Mouse (Mus musculus) forebrain, embryonic 16.5 days (tissue): ENCODE measurements around the gene Zfp526. TPM values are rescaled to one million over a fixed set of nuclear protein-coding genes. Genes with fewer than 3 reads are reported as not detected.

Experiments
- ATAC-seq: fragments of 200-750 bp; cut with Nextera tagmentation; 2 replicates; pipeline ENCODE4 v1.8.0; 2017; ENCODE audit warnings: mild to moderate bottlenecking, moderate library complexity
- H3K27ac ChIP-seq: fragments of 300-500 bp; sonication (generic); 2 replicates; pipeline ENCODE4 v1.5.1; 2014; ENCODE audit warnings: low read length, control low read depth
- H3K27me3 ChIP-seq: fragments of 300-500 bp; sonication (generic); replicated peaks from 2 replicates; pipeline ENCODE4 v1.6.1; 2014; ENCODE audit warnings: low read length; ENCODE audit not compliant: control insufficient read depth, insufficient read depth
- H3K36me3 ChIP-seq: fragments of 300-500 bp; sonication (generic); 2 replicates; pipeline ENCODE4 v1.6.1; 2014; ENCODE audit not compliant: control insufficient read depth, insufficient read depth
- H3K4me1 ChIP-seq: fragments of 300-500 bp; sonication (generic); replicated peaks from 2 replicates; pipeline ENCODE4 v1.6.1; 2014; ENCODE audit warnings: low read length; ENCODE audit not compliant: control insufficient read depth, insufficient read depth
- H3K4me2 ChIP-seq: fragments of 300-500 bp; sonication (generic); 2 replicates; pipeline ENCODE4 v1.6.1; 2014; ENCODE audit warnings: mild to moderate bottlenecking, low read length, control low read depth
- H3K4me3 ChIP-seq: fragments of 300-500 bp; sonication (generic); replicated peaks from 2 replicates; pipeline ENCODE4 v1.5.1; 2014; ENCODE audit warnings: mild to moderate bottlenecking, low read length, control low read depth
- H3K9ac ChIP-seq: fragments of 300-500 bp; sonication (generic); replicated peaks from 2 replicates; pipeline ENCODE4 v1.6.1; 2014; ENCODE audit warnings: low read depth, low read length, control low read depth
- H3K9me3 ChIP-seq: fragments of 300-500 bp; sonication (generic); 2 replicates; pipeline ENCODE4 v1.6.1; 2016; ENCODE audit warnings: low read length; ENCODE audit not compliant: control insufficient read depth
- WGBS: fragments of 180-500 bp; shearing (Covaris S2); extraction: QIAGEN DNeasy Blood & Tissue Kit; methylation state at CpG from one replicate; pipeline ENCODE4 v1.1.7; 2014; 5-methylcytosine and 5-hydroxymethylcytosine counted together
- polyA plus RNA-seq: library from polyadenylated mRNA; unstranded; fragments of >200 nt; fragmentation: Nextera tagmentation; extraction: Ambion mirVana; gene quantifications from 2 replicates; pipeline ENCODE4 v1.2.1, GENCODE M21; 2015

Gene Zfp526
- polyA plus RNA-seq, 1 experiment from 2014 or later = 1.8 TPM

DNA sequence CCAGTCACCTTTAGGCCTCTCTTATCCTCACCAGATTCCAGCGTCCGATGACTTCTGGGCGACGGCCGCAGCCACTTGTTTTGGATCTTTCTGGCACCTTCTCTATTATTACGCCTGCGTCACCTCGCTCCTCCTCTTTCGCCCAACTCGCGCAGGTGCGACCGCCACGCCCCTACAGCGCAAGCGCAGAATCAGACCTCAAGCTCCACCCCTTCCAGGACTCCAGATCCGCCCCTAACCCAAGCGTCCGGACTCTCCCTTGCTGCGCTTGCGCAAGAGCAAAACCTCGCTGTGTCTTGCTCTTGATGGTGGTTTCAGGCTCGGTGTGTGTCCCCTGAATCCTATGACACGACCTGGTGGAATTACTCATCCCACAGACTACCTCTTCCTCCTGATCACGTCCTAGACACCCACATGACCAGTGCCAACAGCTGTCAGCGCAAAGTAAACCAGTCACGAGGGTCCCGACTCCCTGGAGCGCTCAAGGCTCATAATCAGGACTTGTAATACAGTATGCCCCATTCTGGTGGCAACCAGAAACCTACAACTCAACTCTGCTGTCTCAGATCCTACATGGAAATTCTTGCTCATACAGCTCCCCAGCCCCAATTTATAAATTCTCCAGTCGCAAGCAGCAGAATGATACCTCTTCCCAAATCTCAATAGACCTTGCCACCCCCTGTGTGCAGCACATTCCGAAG lies 1.3 kb upstream of the Zfp526 start:
- Histone ChIP-seq H3K9me3 (no peaks in the 10 kb centered on the region), H3K27me3 (no peaks in the 10 kb centered on the region), H3K4me2 (peak overlapping the region; percentile 92), H3K4me1 (peaks cover 37% of the 10 kb centered on the region), H3K9ac (peak overlapping the region; percentile 72), H3K36me3 (0 out of 2 replicates have a peak, but pooled peaks cover 2% of the 10 kb centered on the region), H3K27ac (peak overlapping the region; percentile 66), H3K4me3 (peak overlapping the region; percentile 79)
- WGBS = 3% methylated on average over 31 of the region's 31 CpGs
- ATAC-seq = peak; percentile 61

GRCm38 (mm10) chr7:25220457-25221101 lies 646 bp upstream of the Zfp526 start, which contains the start of gene Dedd2:
Dedd2 (minus strand) TSS chr7:25220615.
- peak within 1 kb of the TSS; percentile 86 for H3K27ac ChIP-seq
- H3K4me3 ChIP-seq = peak within 1 kb of the TSS; percentile 79
- H3K9me3 ChIP-seq = no peaks in the 10 kb centered on the region
- H3K36me3 ChIP-seq = peaks cover 6% of the 10 kb centered on the region; the same call in 1 of the 2 replicates
- peaks cover 37% of the 10 kb centered on the region for H3K4me1 ChIP-seq
- H3K9ac ChIP-seq = peak within 1 kb of the TSS; percentile 72
- H3K4me2 ChIP-seq = peak within 1 kb of the TSS; percentile 92
- no peaks in the 10 kb centered on the region for H3K27me3 ChIP-seq
- ATAC-seq = no peak
- 5% methylated on average over 20 of the region's 20 CpGs for WGBS

DNA sequence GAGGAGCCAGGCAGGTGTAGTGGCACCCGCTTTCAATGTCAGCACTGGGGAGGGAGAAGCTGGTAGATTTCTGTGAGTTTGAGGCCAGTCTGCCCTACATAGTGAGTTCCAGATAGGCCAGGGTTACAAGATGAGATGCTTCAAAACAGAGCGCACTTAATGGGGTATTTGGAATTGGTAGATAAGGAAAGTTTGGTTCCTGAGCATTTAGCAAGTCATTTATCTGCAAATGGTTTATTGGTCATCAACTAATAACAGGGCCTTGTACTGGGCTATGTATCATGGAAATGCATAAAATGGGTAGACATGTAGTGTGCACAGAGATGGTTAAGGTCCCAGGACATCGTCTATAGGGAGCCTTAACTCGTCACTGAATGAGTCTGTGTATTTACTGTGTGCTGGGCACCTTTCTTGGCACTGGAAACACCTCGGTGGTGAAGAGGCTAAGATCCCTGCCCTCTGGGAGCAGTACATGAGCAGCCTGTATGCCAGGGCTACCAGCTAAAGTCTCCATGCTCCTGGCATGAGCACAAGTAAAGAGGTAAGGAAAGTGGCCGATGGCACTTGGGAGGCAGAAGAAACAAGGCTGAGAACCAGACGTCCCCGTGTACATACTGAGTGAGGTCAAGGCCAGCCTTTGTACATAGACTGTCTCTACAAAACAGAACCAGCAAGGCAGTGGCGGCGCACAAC lies 1.2 kb downstream of the Zfp526 start:
- peaks cover 37% of the 10 kb centered on the region for H3K4me1 ChIP-seq
- H3K4me3 ChIP-seq = no peak overlapping the region
- no peaks in the 10 kb centered on the region for H3K27me3 ChIP-seq
- H3K9ac ChIP-seq = no peak overlapping the region
- H3K36me3 ChIP-seq = peaks cover 14% of the 10 kb centered on the region; the same call in 1 of the 2 replicates
- ATAC-seq = no peak
- H3K4me2 ChIP-seq = peak overlapping the region; percentile 92
- WGBS = 84% methylated on average over 10 of the region's 10 CpGs
- no peak overlapping the region for H3K27ac ChIP-seq
- H3K9me3 ChIP-seq = no peaks in the 10 kb centered on the region

- 94% methylated on average over 1 of the region's 1 CpGs for WGBS
- Histone ChIP-seq H3K27ac (no peak overlapping the region), H3K9ac (no peak overlapping the region), H3K4me3 (no peak overlapping the region), H3K36me3 (peaks cover 33% of the 10 kb centered on the region), H3K27me3 (no peaks in the 10 kb centered on the region), H3K4me1 (peaks cover under 1% of the 10 kb centered on the region; the same call in 1 of the 2 replicates), H3K4me2 (no peak overlapping the region), H3K9me3 (no peaks in the 10 kb centered on the region)
- no peak for ATAC-seq
Measured at GRCm38 (mm10) chr7:25227523-25228300, 6.5 kb downstream of the Zfp526 start.

GRCm38 (mm10) chr7:25230690-25231285 lies 9.6 kb downstream of the Zfp526 start:
- Histone ChIP-seq H3K9me3 (no peaks in the 10 kb centered on the region), H3K27me3 (no peaks in the 10 kb centered on the region), H3K4me2 (no peak overlapping the region), H3K9ac (no peak overlapping the region), H3K27ac (no peak overlapping the region), H3K4me3 (no peak overlapping the region), H3K36me3 (peaks cover 33% of the 10 kb centered on the region), H3K4me1 (peaks cover 8% of the 10 kb centered on the region)
- no peak for ATAC-seq
- 88% methylated on average over 9 of the region's 9 CpGs for WGBS

- Histone ChIP-seq H3K9me3 (no peaks in the 10 kb centered on the region), H3K4me3 (no peak overlapping the region), H3K9ac (no peak overlapping the region), H3K4me1 (peaks cover 20% of the 10 kb centered on the region), H3K27ac (no peak overlapping the region), H3K36me3 (peaks cover 26% of the 10 kb centered on the region), H3K27me3 (no peaks in the 10 kb centered on the region), H3K4me2 (no peak overlapping the region)
- ATAC-seq = no peak
- WGBS = 61% methylated on average over 5 of the region's 5 CpGs
Measured at GRCm38 (mm10) chr7:25232101-25232648, 10.9 kb downstream of the Zfp526 start.

DNA sequence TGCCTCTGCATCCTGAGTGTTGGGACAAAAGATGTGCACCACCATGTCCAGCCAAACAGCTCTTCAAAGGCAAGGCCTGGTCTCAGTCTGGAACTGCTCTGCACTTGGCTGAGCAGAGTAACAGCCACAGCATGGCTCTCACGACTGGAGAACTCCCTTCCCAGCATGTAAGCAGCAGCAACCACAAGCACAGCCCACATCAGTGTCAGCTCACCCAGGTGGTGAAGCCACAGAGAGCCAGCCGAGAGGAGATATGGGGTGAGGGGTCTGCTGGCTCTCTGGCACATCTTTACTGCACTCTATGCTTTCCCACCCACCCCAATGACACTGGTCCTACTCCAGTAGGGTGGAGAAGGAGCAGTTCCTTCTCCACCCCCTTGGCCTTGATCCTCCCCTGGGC lies 11.8 kb downstream of the Zfp526 start:
- H3K9ac ChIP-seq = no peak overlapping the region
- no peaks in the 10 kb centered on the region for H3K9me3 ChIP-seq
- no peak overlapping the region for H3K4me2 ChIP-seq
- H3K4me1 ChIP-seq = peaks cover 20% of the 10 kb centered on the region
- no peak for ATAC-seq
- no peak overlapping the region for H3K4me3 ChIP-seq
- peaks cover 26% of the 10 kb centered on the region for H3K36me3 ChIP-seq
- H3K27me3 ChIP-seq = no peaks in the 10 kb centered on the region
- 75% methylated on average over 2 of the region's 2 CpGs for WGBS
- no peak overlapping the region for H3K27ac ChIP-seq

DNA sequence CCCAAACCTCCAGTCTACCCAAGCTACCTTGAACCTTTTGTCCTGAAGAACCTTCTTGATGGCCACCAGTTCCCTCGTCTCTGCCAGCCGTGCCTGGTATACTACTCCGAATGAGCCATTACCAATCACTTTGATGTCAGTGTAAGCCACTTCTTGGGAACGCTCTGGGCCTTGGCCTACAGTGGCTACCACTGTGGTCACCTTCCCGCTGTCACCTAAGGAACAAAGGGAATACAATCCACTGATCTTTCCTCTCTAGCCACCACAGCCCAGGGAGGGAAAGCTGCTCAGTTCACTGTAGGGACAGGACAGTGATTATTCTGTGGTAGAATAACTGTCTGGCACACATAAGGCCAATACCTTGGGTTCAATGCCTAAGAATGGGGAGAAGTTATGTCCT lies 14.3 kb downstream of the Zfp526 start:
- Histone ChIP-seq H3K4me1 (peaks cover 28% of the 10 kb centered on the region), H3K9ac (no peak overlapping the region), H3K36me3 (peaks cover 18% of the 10 kb centered on the region), H3K4me2 (no peak overlapping the region), H3K27me3 (no peaks in the 10 kb centered on the region), H3K9me3 (no peaks in the 10 kb centered on the region), H3K4me3 (no peak overlapping the region), H3K27ac (no peak overlapping the region)
- ATAC-seq = no peak
- WGBS = 92% methylated on average over 5 of the region's 5 CpGs
